Mouse (Mus musculus): ENCODE data around the gene Hdac7. TPM values are rescaled to one million over a fixed set of nuclear protein-coding genes. Genes with fewer than 3 reads are reported as not detected.
"Not testable (repeated sequence)": the region's sequence is repeated elsewhere in the genome, so short reads cannot be mapped to it uniquely, and the experiment has no call there.

Gene Hdac7
- polyA plus RNA-seq, 1 experiment from 2014 or later: 33.0 TPM

DNA sequence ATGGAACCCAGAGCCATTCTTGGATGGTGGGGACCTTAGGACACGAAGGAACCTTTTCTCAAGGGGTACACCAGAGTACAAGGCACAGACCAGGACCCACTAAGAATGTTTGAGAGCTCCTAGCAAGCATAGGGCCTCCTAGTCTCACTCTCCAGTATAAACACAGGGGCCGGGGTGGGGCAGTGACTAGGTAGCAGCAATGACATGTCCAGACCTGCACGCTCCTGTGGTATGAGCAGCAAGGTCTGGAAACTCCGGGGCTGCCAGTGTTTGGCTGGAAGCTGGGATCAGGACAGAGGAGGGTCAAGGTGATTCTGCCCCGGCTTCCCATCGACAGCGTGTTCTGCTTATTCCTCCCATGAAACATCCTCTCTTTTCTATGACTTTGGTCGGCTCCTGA lies 31.5 kb upstream of the Hdac7 start:
- no peak overlapping the region for H3K4me3 ChIP-seq (ENCODE audit: low read depth, low read length)
- no peaks in the 10 kb centered on the region for H3K27me3 ChIP-seq (ENCODE audit: control insufficient read depth, insufficient read depth, low read length)
- no peaks in the 10 kb centered on the region for H3K4me1 ChIP-seq (ENCODE audit: control insufficient read depth, insufficient read depth, low read length)
- H3K36me3 ChIP-seq (ENCODE audit: control insufficient read depth, insufficient read depth, low read length): no peaks in the 10 kb centered on the region
- no peak overlapping the region for H3K4me2 ChIP-seq (replicated peaks; ENCODE audit: low read depth, low read length)
- ATAC-seq (ENCODE audit: insufficient number of reproducible peaks, insufficient read depth, low FRiP score, low read depth): peak; percentile 42; the same call in 1 of the 2 replicates
- no peak overlapping the region for H3K27ac ChIP-seq (ENCODE audit: low read length)
- H3K9ac ChIP-seq (replicated peaks; ENCODE audit: low read depth, low read length): no peak overlapping the region
- no peaks in the 10 kb centered on the region for H3K9me3 ChIP-seq (ENCODE audit: control insufficient read depth, low read depth, low read length)
- 80% methylated on average over 8 of the region's 8 CpGs for WGBS

DNA sequence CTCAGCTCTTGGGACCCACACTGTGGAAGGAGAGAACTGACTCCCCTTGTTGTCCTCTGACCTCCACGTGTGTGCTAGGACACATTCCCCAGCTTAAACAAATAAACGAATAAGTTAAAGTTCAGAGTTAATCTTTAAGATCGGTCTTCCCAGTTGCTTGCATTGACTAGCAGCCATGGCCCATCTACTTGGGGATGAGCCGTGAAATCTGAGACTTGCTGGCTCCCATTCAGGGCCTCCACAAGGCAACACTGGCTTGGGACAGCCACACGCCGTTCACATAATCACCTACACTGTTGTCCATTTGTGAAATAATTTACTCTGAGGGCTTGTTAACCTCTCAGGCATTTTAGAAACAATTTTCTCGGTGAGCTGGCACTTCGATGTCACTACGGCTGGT lies 29.4 kb upstream of the Hdac7 start:
- H3K27ac ChIP-seq (ENCODE audit: low read length): no peak overlapping the region
- H3K4me1 ChIP-seq (ENCODE audit: control insufficient read depth, insufficient read depth, low read length): no peaks in the 10 kb centered on the region
- H3K9me3 ChIP-seq (ENCODE audit: control insufficient read depth, low read depth, low read length): no peaks in the 10 kb centered on the region
- 68% methylated on average over 9 of the region's 9 CpGs for WGBS
- no peaks in the 10 kb centered on the region for H3K27me3 ChIP-seq (ENCODE audit: control insufficient read depth, insufficient read depth, low read length)
- no peak for ATAC-seq (ENCODE audit: insufficient number of reproducible peaks, insufficient read depth, low FRiP score, low read depth)
- H3K9ac ChIP-seq (replicated peaks; ENCODE audit: low read depth, low read length): no peak overlapping the region
- no peak overlapping the region for H3K4me2 ChIP-seq (replicated peaks; ENCODE audit: low read depth, low read length)
- H3K36me3 ChIP-seq (ENCODE audit: control insufficient read depth, insufficient read depth, low read length): no peaks in the 10 kb centered on the region
- no peak overlapping the region for H3K4me3 ChIP-seq (ENCODE audit: low read depth, low read length)

DNA sequence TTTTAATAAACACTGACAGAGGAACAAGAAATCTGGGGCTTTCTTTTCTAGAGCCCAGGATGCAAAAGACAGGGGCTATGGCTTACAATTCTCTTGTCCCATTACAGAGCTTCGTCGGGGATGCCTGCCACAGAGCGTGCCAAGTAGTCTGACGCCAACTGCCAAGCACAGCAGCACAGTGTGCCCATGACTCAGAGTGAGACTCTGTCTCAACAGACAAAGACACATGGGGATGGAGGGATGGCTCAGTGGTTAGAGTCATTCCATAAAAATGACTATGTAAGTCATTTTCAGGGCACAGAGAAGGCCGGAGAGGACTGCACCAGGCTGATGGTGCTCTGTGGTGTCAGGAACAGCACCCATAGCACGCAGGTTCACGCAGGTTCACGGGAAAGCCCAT lies 27.9 kb upstream of the Hdac7 start:
- ATAC-seq (ENCODE audit: insufficient number of reproducible peaks, insufficient read depth, low FRiP score, low read depth): no peak
- Histone ChIP-seq H3K9me3 (ENCODE audit: control insufficient read depth, low read depth, low read length) (no peaks in the 10 kb centered on the region), H3K4me3 (ENCODE audit: low read depth, low read length) (no peak overlapping the region), H3K4me1 (ENCODE audit: control insufficient read depth, insufficient read depth, low read length) (no peaks in the 10 kb centered on the region), H3K27me3 (ENCODE audit: control insufficient read depth, insufficient read depth, low read length) (no peaks in the 10 kb centered on the region), H3K27ac (ENCODE audit: low read length) (no peak overlapping the region), H3K4me2 (replicated peaks; ENCODE audit: low read depth, low read length) (no peak overlapping the region), H3K36me3 (ENCODE audit: control insufficient read depth, insufficient read depth, low read length) (no peaks in the 10 kb centered on the region), H3K9ac (replicated peaks; ENCODE audit: low read depth, low read length) (no peak overlapping the region)
- 93% methylated on average over 8 of the region's 8 CpGs for WGBS

DNA sequence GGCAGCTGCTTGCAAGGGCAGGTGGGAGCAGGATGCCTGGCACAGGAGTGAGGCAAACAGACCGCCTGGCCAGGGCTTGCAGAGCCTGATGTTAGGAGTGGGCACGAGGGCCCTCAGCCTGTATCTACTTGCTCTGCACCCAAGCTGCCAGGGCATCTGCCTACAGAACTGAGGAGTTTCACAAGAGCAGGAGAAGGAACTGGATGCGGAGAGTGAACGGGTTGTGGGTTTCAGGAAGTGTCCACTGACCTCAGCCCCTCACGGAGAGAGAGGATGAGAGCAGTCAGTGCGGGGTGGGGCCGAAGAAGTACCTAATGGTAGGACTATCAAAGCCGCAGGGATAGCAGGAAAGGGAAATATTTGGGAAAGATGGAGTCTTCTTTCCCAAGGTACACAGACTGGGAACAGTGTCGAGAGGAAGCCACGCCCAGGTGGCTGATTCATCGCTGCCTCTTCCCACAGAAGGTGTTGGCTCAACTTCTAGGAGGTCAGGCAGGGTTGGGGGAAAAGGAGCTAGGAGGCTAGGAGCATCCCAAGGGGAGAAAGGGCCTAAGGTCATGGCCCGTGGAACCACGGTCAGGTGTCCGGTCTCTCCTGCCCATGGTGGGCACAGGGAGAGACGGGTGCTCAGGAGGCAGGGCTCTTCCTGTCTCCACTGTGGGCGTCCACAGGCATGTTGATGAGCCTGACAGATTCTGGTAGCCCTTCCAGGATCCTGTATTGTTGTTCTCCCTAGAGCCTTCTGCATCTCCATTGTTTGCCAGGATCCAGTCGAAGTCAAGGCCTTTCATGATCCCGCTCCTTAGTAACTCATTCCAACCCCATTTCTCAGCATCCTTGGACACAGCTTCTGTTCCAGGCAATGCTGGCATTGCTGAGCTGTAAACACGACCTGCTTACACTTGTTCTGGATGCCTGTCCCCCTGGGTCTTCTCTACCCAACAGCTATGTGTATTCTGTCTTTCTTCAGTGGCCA lies 27.0 kb upstream of the Hdac7 start:
- Histone ChIP-seq H3K9ac (replicated peaks; ENCODE audit: low read depth, low read length) (no peak overlapping the region), H3K4me2 (replicated peaks; ENCODE audit: low read depth, low read length) (no peak overlapping the region), H3K27ac (ENCODE audit: low read length) (no peak overlapping the region), H3K36me3 (ENCODE audit: control insufficient read depth, insufficient read depth, low read length) (no peaks in the 10 kb centered on the region), H3K9me3 (ENCODE audit: control insufficient read depth, low read depth, low read length) (no peaks in the 10 kb centered on the region), H3K4me1 (ENCODE audit: control insufficient read depth, insufficient read depth, low read length) (no peaks in the 10 kb centered on the region), H3K27me3 (ENCODE audit: control insufficient read depth, insufficient read depth, low read length) (no peaks in the 10 kb centered on the region), H3K4me3 (ENCODE audit: low read depth, low read length) (no peak overlapping the region)
- ATAC-seq (ENCODE audit: insufficient number of reproducible peaks, insufficient read depth, low FRiP score, low read depth): no peak
- 79% methylated on average over 19 of the region's 19 CpGs for WGBS

DNA sequence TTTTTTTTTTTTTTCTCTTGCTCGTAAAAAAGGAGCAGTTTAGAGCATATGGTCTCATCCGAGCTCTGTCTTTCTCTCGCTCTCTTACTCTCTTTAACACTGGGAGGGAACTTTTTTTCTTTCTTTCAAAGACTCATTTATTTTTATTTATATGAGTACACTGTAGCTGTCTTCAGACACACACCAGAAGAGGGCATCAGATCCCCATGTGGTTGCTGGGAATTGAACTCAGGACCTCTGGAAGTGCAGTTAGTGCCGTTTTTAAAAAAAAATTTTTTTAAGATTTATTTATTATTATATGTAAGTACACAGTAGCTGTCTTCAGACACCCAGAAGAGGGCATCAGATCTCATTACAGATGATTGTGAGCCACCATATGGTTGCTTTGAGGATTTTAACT lies 25.8 kb upstream of the Hdac7 start:
- not testable (repeated sequence) for H3K4me2 ChIP-seq (replicated peaks; ENCODE audit: low read depth, low read length); H3K27ac ChIP-seq (ENCODE audit: low read length); H3K9me3 ChIP-seq (ENCODE audit: control insufficient read depth, low read depth, low read length); H3K9ac ChIP-seq (replicated peaks; ENCODE audit: low read depth, low read length); H3K27me3 ChIP-seq (ENCODE audit: control insufficient read depth, insufficient read depth, low read length); H3K4me3 ChIP-seq (ENCODE audit: low read depth, low read length); H3K4me1 ChIP-seq (ENCODE audit: control insufficient read depth, insufficient read depth, low read length); H3K36me3 ChIP-seq (ENCODE audit: control insufficient read depth, insufficient read depth, low read length); ATAC-seq (ENCODE audit: insufficient number of reproducible peaks, insufficient read depth, low FRiP score, low read depth)
- WGBS: 73% methylated on average over 4 of the region's 4 CpGs

DNA sequence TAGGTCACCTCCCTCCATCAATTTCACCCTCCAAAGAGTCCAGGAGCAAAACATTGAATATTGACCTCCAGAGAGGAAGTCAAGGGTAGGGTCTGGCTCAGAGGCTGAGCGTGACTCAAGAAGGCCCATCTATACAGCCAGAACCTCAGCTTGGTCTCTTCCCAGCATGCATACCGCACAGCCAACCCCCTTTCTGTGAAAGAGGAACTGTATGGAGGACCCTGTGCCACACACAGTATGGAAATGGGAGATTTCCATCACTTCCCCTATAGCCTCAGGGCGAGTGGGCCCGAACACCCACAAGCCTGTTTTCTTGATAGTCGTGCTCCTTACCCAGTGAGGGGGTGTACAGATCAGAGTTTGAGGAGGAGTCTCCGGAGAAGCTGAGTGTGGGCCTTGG lies 24.7 kb upstream of the Hdac7 start:
- Histone ChIP-seq H3K9ac (replicated peaks; ENCODE audit: low read depth, low read length) (no peak overlapping the region), H3K9me3 (ENCODE audit: control insufficient read depth, low read depth, low read length) (0 out of 2 replicates have a peak, but pooled peaks cover 3% of the 10 kb centered on the region), H3K4me1 (ENCODE audit: control insufficient read depth, insufficient read depth, low read length) (peaks cover 12% of the 10 kb centered on the region; the same call in 1 of the 2 replicates), H3K4me3 (ENCODE audit: low read depth, low read length) (no peak overlapping the region), H3K36me3 (ENCODE audit: control insufficient read depth, insufficient read depth, low read length) (no peaks in the 10 kb centered on the region), H3K27ac (ENCODE audit: low read length) (no peak overlapping the region), H3K4me2 (replicated peaks; ENCODE audit: low read depth, low read length) (no peak overlapping the region), H3K27me3 (ENCODE audit: control insufficient read depth, insufficient read depth, low read length) (no peaks in the 10 kb centered on the region)
- 85% methylated on average over 6 of the region's 6 CpGs for WGBS
- no peak for ATAC-seq (ENCODE audit: insufficient number of reproducible peaks, insufficient read depth, low FRiP score, low read depth)

DNA sequence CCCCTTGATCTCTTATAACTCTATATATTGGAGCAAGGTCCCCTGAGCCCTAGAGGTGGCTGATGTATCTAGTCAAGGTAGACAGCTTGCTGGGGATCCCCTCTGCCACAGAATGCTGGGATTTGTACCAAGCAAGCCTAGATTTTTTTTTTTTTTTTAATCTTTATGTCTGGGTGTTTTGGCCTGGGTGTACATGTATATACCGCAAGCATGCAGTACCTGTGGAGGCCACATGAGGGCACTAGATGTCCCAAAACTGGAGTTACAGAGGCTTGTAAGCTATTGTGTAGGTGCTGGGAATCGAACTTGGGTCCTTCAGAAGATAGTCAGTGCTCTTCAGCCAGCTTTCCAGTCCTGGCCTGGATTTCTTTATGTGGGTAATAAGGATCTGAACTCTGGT lies 21.7 kb upstream of the Hdac7 start:
- ATAC-seq (ENCODE audit: insufficient number of reproducible peaks, insufficient read depth, low FRiP score, low read depth): no peak
- Histone ChIP-seq H3K36me3 (ENCODE audit: control insufficient read depth, insufficient read depth, low read length) (no peaks in the 10 kb centered on the region), H3K4me3 (ENCODE audit: low read depth, low read length) (no peak overlapping the region), H3K4me1 (ENCODE audit: control insufficient read depth, insufficient read depth, low read length) (peaks cover 22% of the 10 kb centered on the region; the same call in 1 of the 2 replicates), H3K9me3 (ENCODE audit: control insufficient read depth, low read depth, low read length) (0 out of 2 replicates have a peak, but pooled peaks cover 3% of the 10 kb centered on the region), H3K27me3 (ENCODE audit: control insufficient read depth, insufficient read depth, low read length) (no peaks in the 10 kb centered on the region), H3K9ac (replicated peaks; ENCODE audit: low read depth, low read length) (no peak overlapping the region), H3K27ac (ENCODE audit: low read length) (no peak overlapping the region), H3K4me2 (replicated peaks; ENCODE audit: low read depth, low read length) (no peak overlapping the region)
- 94% methylated on average over 2 of the region's 2 CpGs for WGBS

DNA sequence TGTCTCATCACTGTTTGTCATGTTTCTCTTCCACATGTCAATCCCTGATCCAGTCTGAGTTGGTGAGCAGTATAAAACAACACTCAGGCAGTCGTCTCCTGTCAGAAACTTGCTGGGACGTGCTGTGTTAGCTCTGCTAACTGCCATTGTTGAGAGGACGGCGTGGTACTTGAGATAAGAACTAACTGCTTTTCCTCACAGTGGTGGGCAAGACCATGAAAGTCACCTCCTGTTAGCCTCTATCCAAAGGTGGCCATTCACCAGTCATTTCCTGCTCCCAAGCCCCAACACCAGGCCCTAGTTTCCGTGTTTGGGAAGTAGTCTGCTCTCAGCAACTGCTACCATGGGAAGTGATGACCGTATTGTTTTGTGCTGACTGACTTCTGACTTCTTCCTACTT lies 20.9 kb upstream of the Hdac7 start:
- no peak overlapping the region for H3K4me2 ChIP-seq (replicated peaks; ENCODE audit: low read depth, low read length)
- H3K4me3 ChIP-seq (ENCODE audit: low read depth, low read length): no peak overlapping the region
- no peak for ATAC-seq (ENCODE audit: insufficient number of reproducible peaks, insufficient read depth, low FRiP score, low read depth)
- peak overlapping the region; percentile 55; the same call in 1 of the 2 replicates for H3K27ac ChIP-seq (ENCODE audit: low read length)
- H3K36me3 ChIP-seq (ENCODE audit: control insufficient read depth, insufficient read depth, low read length): no peaks in the 10 kb centered on the region
- H3K9ac ChIP-seq (replicated peaks; ENCODE audit: low read depth, low read length): no peak overlapping the region
- WGBS: 43% methylated on average over 6 of the region's 6 CpGs
- H3K9me3 ChIP-seq (ENCODE audit: control insufficient read depth, low read depth, low read length): 0 out of 2 replicates have a peak, but pooled peaks cover 3% of the 10 kb centered on the region
- H3K4me1 ChIP-seq (ENCODE audit: control insufficient read depth, insufficient read depth, low read length): peaks cover 22% of the 10 kb centered on the region; the same call in 1 of the 2 replicates
- no peaks in the 10 kb centered on the region for H3K27me3 ChIP-seq (ENCODE audit: control insufficient read depth, insufficient read depth, low read length)

All from stomach, embryonic 14.5 days (tissue).